Mouse (Mus musculus): ENCODE measurements around the gene Prss43. TPM values are rescaled to one million over a fixed set of nuclear protein-coding genes. Genes with fewer than 3 reads are reported as not detected.
A peak's percentile ranks its signal among the peaks of the same experiment; 100 is the strongest.
"Not testable (repeated sequence)": the region's sequence is repeated elsewhere in the genome, so short reads cannot be mapped to it uniquely, and the experiment has no call there.

Prss43 gene
- total RNA-seq (2021) = under 1 TPM; 0.30 to 0.52 TPM

DNA sequence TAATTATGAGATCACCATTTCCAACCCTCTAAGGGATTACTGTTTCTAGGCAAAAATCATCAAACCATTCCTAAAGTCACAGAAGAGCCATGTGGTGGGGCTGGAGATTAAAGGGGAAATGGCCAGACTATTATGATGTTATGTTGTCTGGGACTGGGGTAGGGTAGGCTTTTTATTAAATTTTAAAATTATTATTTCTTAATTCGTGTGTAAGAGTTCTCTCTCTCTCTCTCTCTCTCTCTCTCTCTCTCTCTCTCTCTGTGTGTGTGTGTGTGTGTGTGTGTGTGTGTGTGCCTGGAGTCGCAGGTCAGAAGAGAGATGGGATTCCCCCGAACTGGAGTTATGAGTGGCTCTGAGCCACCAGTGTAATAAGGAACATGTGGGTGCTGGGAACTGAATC lies at the start of gene Prss43:
Gene Prss43 (plus strand): TSS at position 301 of the 400 bp plus-strand sequence.
- DNase-seq (ENCODE audit: extremely low spot score in 1 of 2, low spot score in 1 of 2) = no peak

GRCm38 (mm10) chr9:110778100-110778499 lies 48.4 kb upstream of the Prss43 start:
- no peak for DNase-seq (ENCODE audit: extremely low spot score in 1 of 2, low spot score in 1 of 2)

GRCm38 (mm10) chr9:110778559-110778958 lies 47.9 kb upstream of the Prss43 start:
- DNase-seq (ENCODE audit: extremely low spot score in 1 of 2, low spot score in 1 of 2) = no peak

- no peak for DNase-seq (ENCODE audit: extremely low spot score in 1 of 2, low spot score in 1 of 2)
Measured at GRCm38 (mm10) chr9:110779242-110779913, 47.1 kb upstream of the Prss43 start.

DNA sequence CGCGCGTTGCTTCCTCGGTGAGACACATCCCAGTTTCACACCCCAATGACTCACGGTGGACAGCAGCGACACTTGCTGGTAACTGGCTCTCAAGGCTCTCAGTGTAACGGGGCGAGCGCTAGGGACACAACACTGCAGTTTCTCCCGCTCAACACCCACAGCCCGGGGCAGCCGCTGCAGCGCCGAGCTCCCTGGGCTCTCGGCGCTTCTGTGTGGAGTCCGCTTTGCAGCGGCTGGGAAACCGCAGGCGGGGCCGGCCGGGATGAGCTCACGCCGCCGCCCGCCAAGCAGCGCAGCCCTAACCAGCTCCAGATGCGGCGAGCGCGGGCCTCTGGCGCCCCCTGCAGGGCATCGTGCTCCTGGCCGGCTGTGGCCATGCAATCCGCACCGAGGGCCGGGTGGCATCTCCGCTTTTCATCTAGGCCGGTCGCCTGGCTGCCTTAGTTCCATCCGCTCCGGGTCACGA lies 45.2 kb upstream of the Prss43 start:
- DNase-seq (ENCODE audit: extremely low spot score in 1 of 2, low spot score in 1 of 2) = peak; percentile 94 to 99

DNA sequence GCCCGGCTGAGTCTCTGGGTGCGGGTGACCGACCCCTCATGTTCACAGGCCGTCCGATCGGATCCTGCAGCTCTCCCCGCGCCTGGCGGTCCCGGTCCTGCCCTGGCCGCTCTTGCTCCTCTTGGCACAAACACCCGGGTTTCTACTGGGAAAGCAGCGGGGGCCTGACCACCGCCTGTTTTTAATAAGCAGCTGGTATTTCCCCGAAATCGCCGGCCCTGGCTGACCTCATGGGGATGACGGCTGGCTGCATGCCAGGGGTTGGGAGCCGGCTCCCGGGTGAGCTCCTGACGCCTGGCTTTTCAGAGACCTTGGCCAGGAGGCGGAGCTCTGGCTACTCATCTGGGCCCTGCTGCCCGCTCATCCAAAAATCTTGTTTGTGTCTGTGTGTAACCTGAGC lies 44.8 kb upstream of the Prss43 start:
- DNase-seq (ENCODE audit: extremely low spot score in 1 of 2, low spot score in 1 of 2) = peak in 1 of 2 experiments; percentile 62

DNA sequence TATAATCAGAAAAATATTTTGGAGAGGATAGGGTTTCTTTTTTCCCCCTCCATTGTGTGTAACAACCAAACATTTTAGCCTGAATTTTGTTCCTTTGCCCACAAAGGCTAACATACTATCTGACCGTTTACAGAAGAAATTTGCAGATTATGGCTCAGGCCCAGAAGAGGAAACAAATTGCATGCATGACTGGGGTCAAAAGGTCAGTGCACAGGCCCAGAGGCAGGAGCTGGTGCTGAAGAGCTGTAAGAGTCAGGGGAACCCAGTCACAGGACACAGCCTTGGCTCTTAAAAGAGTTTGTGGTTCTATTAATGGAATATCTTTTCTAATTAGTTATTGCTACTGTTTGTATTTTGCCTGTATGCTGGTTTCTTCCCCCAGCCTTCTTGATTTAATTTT lies 42.9 kb upstream of the Prss43 start:
- DNase-seq (ENCODE audit: extremely low spot score in 1 of 2, low spot score in 1 of 2) = no peak

DNA sequence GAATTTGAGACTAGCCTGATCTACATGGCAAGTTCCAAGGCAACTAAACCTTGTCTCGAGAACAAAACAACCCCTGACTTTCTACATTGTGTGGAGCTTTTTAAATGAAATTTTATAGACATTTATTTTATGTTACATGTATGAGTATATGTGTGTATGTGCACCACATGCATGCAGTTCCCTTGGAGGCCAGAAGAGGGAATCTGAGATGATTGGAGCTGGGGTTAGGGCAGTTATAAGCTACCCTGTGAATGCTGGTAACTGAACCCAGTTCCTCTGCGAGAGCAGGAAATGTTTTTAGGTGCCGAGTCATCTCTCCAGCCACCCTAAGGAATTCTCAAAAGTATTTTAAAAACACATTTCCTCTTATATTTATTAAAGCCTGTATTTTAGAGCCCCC lies 38.3 kb upstream of the Prss43 start:
- no peak for DNase-seq (ENCODE audit: extremely low spot score in 1 of 2, low spot score in 1 of 2)

GRCm38 (mm10) chr9:110790462-110790861 lies 36.0 kb upstream of the Prss43 start:
- DNase-seq (ENCODE audit: extremely low spot score in 1 of 2, low spot score in 1 of 2) = no peak

DNA sequence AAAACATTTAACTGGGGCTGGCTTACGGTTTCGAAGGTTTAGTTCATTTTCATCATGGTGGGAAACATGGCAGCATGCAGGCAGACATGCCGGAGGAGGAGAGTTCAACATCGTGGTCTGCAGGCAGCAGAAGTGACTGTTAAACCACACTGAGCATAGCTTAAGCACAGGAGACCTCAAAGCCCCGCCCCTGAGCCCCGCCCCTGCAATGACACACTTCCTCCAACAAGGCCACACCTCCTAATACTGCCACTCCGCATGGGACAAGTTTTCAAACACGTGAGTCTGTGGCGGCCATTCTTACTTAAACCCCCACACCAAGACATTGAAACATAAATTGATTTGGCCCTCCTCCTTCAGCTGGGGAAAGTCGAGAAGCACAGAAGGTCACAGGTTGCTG lies 29.5 kb upstream of the Prss43 start:
- no peak for DNase-seq (ENCODE audit: extremely low spot score in 1 of 2, low spot score in 1 of 2)

DNA sequence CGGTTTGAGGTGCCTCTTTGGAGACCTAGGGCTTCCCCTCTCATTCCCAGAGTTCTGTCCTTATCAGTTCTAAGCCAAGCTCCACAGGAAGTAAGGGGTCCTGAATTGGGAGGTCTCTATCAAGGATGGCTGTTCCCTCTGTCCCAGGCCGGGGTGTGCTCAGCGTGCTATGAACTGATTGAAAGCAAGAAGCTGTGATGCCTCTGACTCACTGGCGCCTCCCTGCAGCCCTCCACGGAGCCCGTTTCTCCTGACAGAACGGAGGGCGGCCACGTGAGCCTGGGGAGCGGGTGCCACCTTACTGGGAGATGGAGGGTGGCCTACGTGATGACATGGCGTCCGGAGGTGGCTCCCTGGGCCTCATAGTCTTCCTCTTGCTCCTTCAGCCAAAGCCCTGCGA lies 28.6 kb upstream of the Prss43 start, which contains the start of gene Prss42:
Gene Prss42 (plus strand): TSS at position 301 of the 400 bp plus-strand sequence.
- DNase-seq (ENCODE audit: extremely low spot score in 1 of 2, low spot score in 1 of 2) = no peak

DNA sequence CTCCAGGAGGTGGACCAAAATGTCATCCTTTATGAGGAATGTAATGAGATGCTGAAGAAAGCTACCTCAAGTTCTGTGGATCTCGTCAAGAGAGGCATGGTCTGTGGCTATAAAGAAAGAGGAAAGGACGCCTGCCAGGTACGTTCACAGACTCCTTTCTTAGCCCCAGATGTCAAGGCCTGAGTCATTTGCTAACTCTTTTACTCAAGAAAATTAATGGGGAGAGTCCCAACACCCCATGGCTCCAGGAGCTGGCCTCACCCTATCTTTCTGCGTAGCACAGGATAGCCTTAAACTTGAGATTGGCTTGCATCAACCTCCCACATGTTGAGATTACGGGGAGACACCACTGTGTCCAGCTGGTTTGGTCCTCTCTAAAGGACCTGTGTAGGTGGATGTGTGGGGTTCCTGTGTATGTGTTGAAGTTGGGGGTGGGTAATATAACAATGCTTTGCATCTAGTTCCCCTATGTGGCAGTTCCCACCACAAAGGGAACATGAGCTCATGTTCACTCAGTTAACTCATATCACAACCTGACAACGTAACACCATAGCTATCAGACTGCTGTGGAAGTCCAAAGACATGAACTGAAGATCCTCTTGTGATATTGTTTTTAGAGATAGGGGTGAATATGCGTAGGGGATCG lies 25.5 kb upstream of the Prss43 start:
- DNase-seq (ENCODE audit: extremely low spot score in 1 of 2, low spot score in 1 of 2) = no peak

DNA sequence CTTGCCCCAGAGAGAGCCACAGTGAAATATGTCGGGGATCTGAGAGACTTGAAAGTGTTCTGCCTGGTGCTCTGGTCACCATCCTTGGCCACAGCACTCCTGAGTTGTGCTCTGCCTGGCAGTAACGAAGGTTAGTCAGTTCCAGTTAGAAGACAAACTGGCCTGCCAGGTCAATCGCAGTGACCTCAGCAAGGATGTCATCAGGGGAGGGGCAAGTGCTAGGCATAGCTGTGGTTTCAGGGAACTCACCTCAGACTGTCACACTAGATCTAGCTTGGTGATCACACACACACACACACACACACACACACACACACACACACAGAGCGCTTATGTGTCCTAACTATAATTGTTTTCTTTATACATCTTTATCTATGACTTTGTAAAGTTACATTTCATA lies 23.2 kb upstream of the Prss43 start:
- DNase-seq (ENCODE audit: extremely low spot score in 1 of 2, low spot score in 1 of 2) = no peak

GRCm38 (mm10) chr9:110810051-110810450 lies 16.4 kb upstream of the Prss43 start:
- DNase-seq (ENCODE audit: extremely low spot score in 1 of 2, low spot score in 1 of 2) = no peak

DNA sequence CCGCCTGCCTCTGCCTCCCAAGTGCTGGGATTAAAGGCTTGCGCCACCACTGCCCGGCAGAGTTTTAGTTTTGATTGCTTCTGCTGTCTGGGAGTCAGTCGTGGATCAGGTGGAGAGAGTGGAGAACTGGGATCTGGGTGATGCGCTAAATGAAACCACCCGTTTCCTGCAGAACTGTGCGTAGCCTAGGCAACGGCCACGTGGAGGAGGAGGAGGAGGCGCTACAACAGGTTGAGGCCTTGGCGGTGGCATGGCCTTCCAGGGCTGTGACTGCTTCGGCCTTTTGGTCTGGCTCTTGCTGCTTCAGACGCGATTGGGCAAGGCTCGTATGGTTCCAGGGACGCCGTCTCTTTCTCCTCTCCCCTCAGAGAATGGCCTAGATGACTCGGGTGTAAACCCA lies 12.7 kb upstream of the Prss43 start, which contains the start of gene Prss44:
Gene Prss44 (plus strand): TSS at position 206 of the 400 bp plus-strand sequence.
- DNase-seq (ENCODE audit: extremely low spot score in 1 of 2, low spot score in 1 of 2) = no peak

- DNase-seq (ENCODE audit: extremely low spot score in 1 of 2, low spot score in 1 of 2) = not testable (repeated sequence)
Measured at GRCm38 (mm10) chr9:110820546-110820945, 5.9 kb upstream of the Prss43 start.

DNA sequence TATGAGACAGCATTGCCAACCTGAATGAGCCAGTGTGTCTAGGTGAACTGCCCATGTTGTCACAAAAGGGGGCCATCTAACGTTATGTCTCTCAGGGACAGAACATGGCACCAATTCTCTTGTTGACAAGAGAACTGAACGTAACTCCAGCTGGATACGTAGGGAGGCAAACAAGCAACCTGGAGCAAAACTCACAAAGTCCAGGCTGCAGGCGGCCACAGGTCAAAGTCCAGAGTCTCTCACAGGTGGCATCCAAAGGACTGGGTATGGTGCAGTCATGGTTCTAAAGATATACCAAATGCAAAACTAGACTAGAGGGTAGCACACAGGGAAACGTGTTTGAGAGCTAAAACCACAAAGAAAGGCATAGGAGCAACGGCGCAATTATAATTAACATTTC lies 5.1 kb upstream of the Prss43 start:
- no peak for DNase-seq (ENCODE audit: extremely low spot score in 1 of 2, low spot score in 1 of 2)

- DNase-seq (ENCODE audit: extremely low spot score in 1 of 2, low spot score in 1 of 2) = no peak
Measured at GRCm38 (mm10) chr9:110825426-110825825, 1.1 kb upstream of the Prss43 start.

GRCm38 (mm10) chr9:110825832-110826231 lies 658 bp upstream of the Prss43 start:
- no peak for DNase-seq (ENCODE audit: extremely low spot score in 1 of 2, low spot score in 1 of 2)

DNA sequence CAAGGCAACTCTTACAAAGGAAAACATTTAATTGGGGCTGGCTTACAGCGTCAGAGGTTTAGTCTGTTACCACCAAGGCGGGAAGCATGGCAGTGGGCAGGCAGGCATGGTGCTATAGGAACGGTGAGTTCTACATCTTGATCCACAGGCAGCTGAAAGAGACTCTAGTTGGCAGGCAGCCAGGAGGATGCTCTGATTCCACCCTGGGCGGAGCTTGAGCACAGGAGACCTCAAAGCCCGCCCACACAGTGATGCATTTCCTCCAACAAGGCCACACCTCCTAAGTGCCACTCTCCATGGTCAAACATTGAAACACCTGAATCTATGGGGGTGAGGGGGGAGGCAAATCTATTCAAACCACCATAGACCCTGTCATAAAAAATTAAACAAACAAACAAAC lies 6.5 kb downstream of the Prss43 start:
- DNase-seq (ENCODE audit: extremely low spot score in 1 of 2, low spot score in 1 of 2) = no peak

DNA sequence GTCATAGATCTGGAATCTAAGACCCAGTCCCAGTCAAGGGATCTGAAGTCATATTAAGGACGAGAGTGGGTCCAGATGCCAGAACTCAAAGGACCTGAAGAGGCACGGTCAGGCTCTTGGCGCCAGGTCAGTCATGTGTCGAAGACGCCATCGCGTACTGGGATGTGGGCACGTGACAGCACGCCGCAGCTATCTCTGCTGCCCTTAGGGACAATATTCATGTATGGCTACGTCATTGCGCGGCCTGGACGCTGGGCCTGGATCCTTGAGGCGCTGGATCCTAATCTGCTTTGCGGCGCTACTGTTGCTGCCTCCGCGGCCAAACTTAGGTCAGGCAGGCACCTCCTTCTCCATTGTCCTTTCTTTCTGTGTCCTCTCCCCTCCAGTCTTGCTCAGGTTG lies 7.9 kb downstream of the Prss43 start, which contains the start of gene Prss45:
Gene Prss45 (plus strand): TSS at position 178 of the 400 bp plus-strand sequence.
- no peak for DNase-seq (ENCODE audit: extremely low spot score in 1 of 2, low spot score in 1 of 2)

GRCm38 (mm10) chr9:110834961-110835360 lies 8.5 kb downstream of the Prss43 start:
- DNase-seq (ENCODE audit: extremely low spot score in 1 of 2, low spot score in 1 of 2) = no peak
